Mouse (Mus musculus) testis, postnatal 10 days (tissue): Measurements from ENCODE around the gene Itm2b.

Source experiments
- DNase-seq: peaks from one replicate; pipeline ENCODE4 v3.0.0; 2021; ENCODE audit warnings: low spot score

The Itm2b gene

GRCm38 (mm10) chr14:73394263-73395006 is 9.3 kb upstream of the Itm2b start:
- no peak for DNase-seq

- DNase-seq, result no peak
Measured at GRCm38 (mm10) chr14:73391457-73391856, 6.4 kb upstream of the Itm2b start.

- DNase-seq, result no peak
Measured at GRCm38 (mm10) chr14:73390196-73390595, 5.1 kb upstream of the Itm2b start.

GRCm38 (mm10) chr14:73389059-73389458 is 4.0 kb upstream of the Itm2b start:
- DNase-seq, result no peak

GRCm38 (mm10) chr14:73388546-73388945 is 3.5 kb upstream of the Itm2b start:
- DNase-seq, result no peak

- DNase-seq, result no peak
Measured at GRCm38 (mm10) chr14:73386493-73386892, 1.4 kb upstream of the Itm2b start.

GRCm38 (mm10) chr14:73385720-73386374 is 758 bp upstream of the Itm2b start:
- no peak for DNase-seq

- no peak for DNase-seq
Measured at GRCm38 (mm10) chr14:73384546-73384912, 560 bp downstream of the Itm2b start.

- DNase-seq, result no peak
Measured at GRCm38 (mm10) chr14:73383746-73384145, 1.3 kb downstream of the Itm2b start.

- DNase-seq, result no peak
Measured at GRCm38 (mm10) chr14:73382699-73383098, 2.4 kb downstream of the Itm2b start.

GRCm38 (mm10) chr14:73381559-73381958 is 3.5 kb downstream of the Itm2b start:
- DNase-seq, result no peak

- DNase-seq, result no peak
Measured at GRCm38 (mm10) chr14:73377804-73378203, 7.3 kb downstream of the Itm2b start.

GRCm38 (mm10) chr14:73376920-73377319 is 8.2 kb downstream of the Itm2b start:
- no peak for DNase-seq

- no peak for DNase-seq
Measured at GRCm38 (mm10) chr14:73375903-73376302, 9.2 kb downstream of the Itm2b start.

- DNase-seq, result no peak
Measured at GRCm38 (mm10) chr14:73375445-73375844, 9.6 kb downstream of the Itm2b start.

- no peak for DNase-seq
Measured at GRCm38 (mm10) chr14:73374315-73374890, 10.7 kb downstream of the Itm2b start.

- DNase-seq, result no peak
Measured at GRCm38 (mm10) chr14:73373606-73374005, 11.5 kb downstream of the Itm2b start.

- no peak for DNase-seq
Measured at GRCm38 (mm10) chr14:73372990-73373389, 12.1 kb downstream of the Itm2b start.

- no peak for DNase-seq
Measured at GRCm38 (mm10) chr14:73371577-73371976, 13.5 kb downstream of the Itm2b start.

- DNase-seq, result no peak
Measured at GRCm38 (mm10) chr14:73370695-73371372, 14.3 kb downstream of the Itm2b start.

- no peak for DNase-seq
Measured at GRCm38 (mm10) chr14:73370078-73370670, 14.9 kb downstream of the Itm2b start.

- no peak for DNase-seq
Measured at GRCm38 (mm10) chr14:73369634-73370033, 15.5 kb downstream of the Itm2b start.
